Mouse (Mus musculus) liver, adult 10 weeks (tissue): ENCODE results near the gene Il9. TPM values are rescaled to one million over a fixed set of nuclear protein-coding genes. Genes with fewer than 3 reads are reported as not detected.

ENCODE experiments used
- polyA plus RNA-seq: library from polyadenylated mRNA; stranded (reverse); fragments of 350-450 nt; fragmentation: Illumina TruSeq; extraction: RNeasy Lipid Tissue Mini Kit (QIAGEN cat#74804); gene quantifications from one replicate; pipeline ENCODE4 v1.2.3, GENCODE M21; 2014; ENCODE audit warnings: low read depth, low replicate concordance

Gene Il9
- not detected for polyA plus RNA-seq

DNA sequence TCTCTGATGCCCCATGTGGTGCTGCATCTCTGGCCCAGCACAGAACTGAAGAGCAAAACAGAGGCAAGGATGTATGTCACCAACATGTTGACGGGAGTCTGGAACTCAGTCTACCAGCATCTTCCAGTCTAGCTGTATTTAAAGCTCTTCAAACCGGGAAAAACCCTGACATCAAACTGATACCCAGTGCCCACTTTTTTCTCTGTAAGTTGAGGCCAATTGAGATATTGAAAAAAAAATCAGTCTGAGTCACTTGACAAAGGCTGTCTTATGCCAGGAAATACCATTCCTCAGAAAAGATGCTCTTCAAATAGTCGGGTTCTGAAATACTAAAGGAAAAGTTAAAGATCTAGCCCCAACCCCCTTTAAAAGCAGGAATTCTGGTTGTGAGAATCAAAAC, at the start of gene Il9:
Gene Il9 (minus strand): TSS at position 101 of the 400 bp plus-strand sequence.

DNA sequence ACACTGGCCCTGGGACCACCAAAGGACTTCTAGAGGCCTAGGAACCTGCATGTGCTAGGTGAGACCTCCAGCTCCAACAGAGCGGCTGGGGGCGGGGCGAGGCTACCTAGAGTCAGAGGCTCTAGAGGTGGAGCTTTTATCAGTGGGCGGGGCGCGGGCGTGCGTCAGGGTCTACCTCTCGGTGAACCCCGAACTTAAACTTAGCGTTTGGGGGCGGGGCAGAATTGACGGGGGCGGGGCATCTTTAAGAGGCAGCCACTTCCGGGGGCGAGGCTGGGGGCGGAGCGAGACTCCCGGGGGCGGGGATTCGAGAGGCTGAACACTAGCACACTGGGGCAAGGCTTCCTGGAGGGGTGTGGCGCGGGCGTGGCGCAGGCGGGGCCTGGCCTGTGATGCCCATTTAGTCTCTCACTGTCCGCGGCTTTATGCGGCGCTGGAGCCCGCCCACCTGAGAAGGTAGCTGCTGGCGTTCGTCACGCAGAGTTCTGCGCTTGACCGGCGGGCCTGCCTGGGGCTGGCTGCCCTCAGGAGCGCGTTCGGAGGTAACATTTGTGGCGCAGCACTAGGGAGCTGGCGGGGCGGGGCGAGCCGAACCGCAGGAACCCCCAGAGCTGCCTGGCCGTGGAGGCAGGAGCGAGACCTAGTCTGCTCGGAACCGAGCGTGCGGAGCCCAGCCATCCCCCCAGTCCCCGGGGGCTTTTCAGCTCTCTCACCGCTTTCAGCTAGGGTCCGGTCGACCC, 40.2 kb upstream of the Il9 start, which contains the start of gene Fbxl21:
Gene Fbxl21 (plus strand): TSS at position 392 of the 740 bp plus-strand sequence.

DNA sequence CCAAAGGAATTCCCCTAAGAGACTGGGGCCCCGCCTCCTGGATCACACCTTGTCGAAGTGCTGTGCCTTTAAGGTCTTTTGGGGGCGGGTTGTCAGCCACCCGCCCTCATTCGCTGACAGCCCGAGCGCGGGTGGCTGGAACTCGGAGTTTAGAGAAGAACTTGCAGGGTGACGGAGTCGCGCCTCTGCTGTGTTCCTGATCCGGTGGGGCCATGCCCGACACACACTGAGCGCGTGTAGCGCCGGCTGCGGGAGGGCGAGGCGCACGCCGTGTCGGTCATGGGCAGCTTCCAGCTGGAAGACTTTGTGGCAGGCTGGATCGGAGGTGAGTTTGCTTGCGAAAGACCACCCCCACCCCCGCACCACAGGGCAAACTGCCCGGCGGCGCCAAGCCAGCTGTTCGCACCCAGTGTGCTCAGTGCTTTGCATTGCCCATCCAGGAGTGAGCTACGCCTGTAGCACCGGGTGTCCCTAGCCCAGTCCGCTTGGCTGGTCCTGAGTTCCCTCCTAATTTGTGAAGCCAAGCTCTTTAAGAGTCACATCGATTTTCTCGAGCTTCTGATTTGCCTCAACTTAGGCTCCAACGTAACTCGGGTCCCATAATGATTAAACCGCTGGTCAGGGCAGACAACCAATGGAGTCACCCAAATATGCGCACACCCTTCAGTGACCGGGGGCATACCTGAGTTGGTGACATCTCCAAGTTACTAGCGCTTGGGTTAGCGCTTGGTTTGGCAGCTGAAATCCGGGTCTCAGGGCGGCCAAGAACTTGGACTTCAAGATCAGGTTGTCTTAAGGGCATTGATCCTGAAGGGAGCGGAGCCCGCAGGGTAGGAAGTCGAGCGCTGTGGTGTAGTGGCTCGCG, 43.6 kb downstream of the Il9 start, which contains the start of gene Slc25a48:
Gene Slc25a48 (plus strand): TSS at position 145 of the 865 bp plus-strand sequence.

Other genes with a start within 250 kb of the Il9 start
- gene Neurog1, start 230.1 kb downstream of the Il9 start, polyA plus RNA-seq: not detected
- gene Cxcl14, start 185.7 kb downstream of the Il9 start, polyA plus RNA-seq: 0.53 TPM
- gene Gm3045, start 55.7 kb downstream of the Il9 start, polyA plus RNA-seq: not detected
- gene Slc25a48, start 43.9 kb downstream of the Il9 start, polyA plus RNA-seq: 3.2 TPM
- gene Fbxl21, start 40.2 kb upstream of the Il9 start, polyA plus RNA-seq: 3.0 TPM
- 320 TPM for gene Lect2, start 66.3 kb upstream of the Il9 start, polyA plus RNA-seq
- gene Tgfbi, start 127.3 kb upstream of the Il9 start, polyA plus RNA-seq: 10.5 TPM
- 13.3 TPM for gene Smad5, start 220.8 kb upstream of the Il9 start, polyA plus RNA-seq